Mouse (Mus musculus) CH12.LX (cell line): ENCODE results near the gene Tspan15. TPM values are rescaled to one million over a fixed set of nuclear protein-coding genes. Genes with fewer than 3 reads are reported as not detected.

Experiments used
- DNase-seq: peaks from one replicate; pipeline ENCODE4 v3.0.0-alpha.2; 2013; ENCODE audit errors: extremely low read depth
- H3K27ac ChIP-seq: 2 replicates; pipeline ENCODE4 v1.5.1; 2012; ENCODE audit warnings: low read depth, mild to moderate bottlenecking, control low read depth, moderate library complexity; ENCODE audit not compliant: insufficient read depth
- H3K27me3 ChIP-seq: replicated peaks from 2 replicates; pipeline ENCODE3; 2012; ENCODE audit warnings: inconsistent platforms
- H3K36me3 ChIP-seq, 2 experiments: replicated peaks in 1 of 2; 2 replicates each; pipeline versions ENCODE3 to v1.6.1; 2012; ENCODE audit warnings: inconsistent platforms in 1 of 2, low read length in 1 of 2, mild to moderate bottlenecking in 1 of 2, mixed read lengths in 1 of 2, moderate library complexity in 1 of 2; ENCODE audit not compliant: control insufficient read depth in 1 of 2, insufficient read depth in 1 of 2
- H3K4me1 ChIP-seq, 2 experiments: 2 replicates each; pipeline ENCODE4 v1.6.1; 2012; ENCODE audit warnings: inconsistent platforms in 1 of 2, moderate library complexity in 1 of 2; ENCODE audit not compliant: insufficient read depth in 2 of 2, control insufficient read depth in 1 of 2
- H3K4me2 ChIP-seq: 2 replicates; pipeline ENCODE4 v1.6.1; 2012; ENCODE audit warnings: low read depth, mild to moderate bottlenecking, control low read depth; ENCODE audit not compliant: poor library complexity, insufficient read depth, severe bottlenecking
- H3K4me3 ChIP-seq, 3 experiments: fragments of 150-350 bp in 1 of 3; sonication (generic) in 1 of 3; replicated peaks in 1 of 3; 2 replicates each; pipeline versions ENCODE3 to v1.5.1; 2011 to 2012; ENCODE audit warnings: low read depth in 2 of 3, low read length in 2 of 3, mild to moderate bottlenecking in 2 of 3, moderate library complexity in 2 of 3, control low read depth in 1 of 3, improper control_type of control experiment in 1 of 3, inconsistent platforms in 1 of 3, mixed read lengths in 1 of 3; ENCODE audit not compliant: poor library complexity in 1 of 3
- H3K79me2 ChIP-seq: replicated peaks from 2 replicates; pipeline ENCODE4 v1.6.1; 2012; ENCODE audit warnings: mild to moderate bottlenecking, moderate library complexity; ENCODE audit not compliant: control insufficient read depth, poor library complexity, insufficient read depth, severe bottlenecking; ENCODE audit errors: extremely low read depth
- H3K9ac ChIP-seq: 2 replicates; pipeline ENCODE4 v1.6.1; 2012; ENCODE audit warnings: low read depth, mild to moderate bottlenecking, control low read depth, moderate library complexity; ENCODE audit not compliant: insufficient read depth
- H3K9me3 ChIP-seq: replicated peaks from 2 replicates; pipeline ENCODE3; 2012; ENCODE audit warnings: low read length, inconsistent platforms, mixed read lengths
- CHD1 ChIP-seq: IDR thresholded peaks from 2 replicates; pipeline ENCODE4 v1.6.1; 2012; ENCODE audit warnings: low read depth, low read length, improper control_type of control experiment, inconsistent platforms
- CHD2 ChIP-seq: IDR thresholded peaks from 2 replicates; pipeline ENCODE4 v1.6.1; 2011; ENCODE audit warnings: low read length, improper control_type of control experiment
- CTCF ChIP-seq, 2 experiments: IDR thresholded peaks in 1 of 2; conservative IDR thresholded peaks in 1 of 2; 2 replicates each; pipeline ENCODE4 v1.5.1; 2011 to 2012; ENCODE audit warnings: low read depth in 2 of 2, low read length in 2 of 2, improper control_type of control experiment in 1 of 2, inconsistent platforms in 1 of 2, mild to moderate bottlenecking in 1 of 2, moderate library complexity in 1 of 2
- EP300 ChIP-seq: IDR thresholded peaks from 2 replicates; pipeline ENCODE4 v1.6.1; 2011; ENCODE audit warnings: low read length, improper control_type of control experiment
- ETS1 ChIP-seq: conservative IDR thresholded peaks from 2 replicates; pipeline ENCODE4 v1.6.1; 2012; ENCODE audit warnings: low read depth, mild to moderate bottlenecking, inconsistent platforms, low read length, improper control_type of control experiment, moderate library complexity
- GABPA ChIP-seq: IDR thresholded peaks from 2 replicates; pipeline ENCODE4 v1.6.1; 2012; ENCODE audit warnings: low read depth, low read length, improper control_type of control experiment, inconsistent platforms; ENCODE audit not compliant: insufficient replicate concordance
- HCFC1 ChIP-seq: IDR thresholded peaks from 2 replicates; pipeline ENCODE4 v1.6.1; 2012; ENCODE audit warnings: low read depth, mild to moderate bottlenecking, inconsistent platforms, low read length, improper control_type of control experiment
- IRF4 ChIP-seq: IDR thresholded peaks from 2 replicates; pipeline ENCODE4 v1.6.1; 2014; ENCODE audit warnings: low read depth, mild to moderate bottlenecking, inconsistent platforms, low read length, improper control_type of control experiment
- JUN ChIP-seq: IDR thresholded peaks from 2 replicates; pipeline ENCODE4 v1.6.1; 2011; ENCODE audit warnings: low read depth, mild to moderate bottlenecking, low read length, improper control_type of control experiment, moderate library complexity; ENCODE audit not compliant: insufficient read depth
- JUND ChIP-seq: conservative IDR thresholded peaks from 2 replicates; pipeline ENCODE4 v1.6.1; 2011; ENCODE audit warnings: low read depth, low read length, improper control_type of control experiment
- KAT2A ChIP-seq: IDR thresholded peaks from 2 replicates; pipeline ENCODE4 v1.6.1; 2012; ENCODE audit warnings: low read length, improper control_type of control experiment, inconsistent platforms; ENCODE audit not compliant: insufficient replicate concordance
- MAX ChIP-seq: IDR thresholded peaks from 2 replicates; pipeline ENCODE4 v1.6.1; 2011; ENCODE audit warnings: low read length, improper control_type of control experiment
- MAZ ChIP-seq: IDR thresholded peaks from 2 replicates; pipeline ENCODE4 v1.6.1; 2012; ENCODE audit warnings: low read depth, mild to moderate bottlenecking, inconsistent platforms, low read length, improper control_type of control experiment, moderate library complexity
- MEF2A ChIP-seq: IDR thresholded peaks from 2 replicates; pipeline ENCODE4 v1.6.1; 2014; ENCODE audit warnings: low read depth, mild to moderate bottlenecking, inconsistent platforms, low read length, improper control_type of control experiment, borderline replicate concordance
- MXI1 ChIP-seq: IDR thresholded peaks from 2 replicates; pipeline ENCODE4 v1.6.1; 2011; ENCODE audit warnings: mild to moderate bottlenecking, low read depth, low read length, improper control_type of control experiment
- PAX5 ChIP-seq: IDR thresholded peaks from 2 replicates; pipeline ENCODE4 v1.6.1; 2012; ENCODE audit warnings: low read length, inconsistent platforms, mixed read lengths
- POLR2A ChIP-seq: IDR thresholded peaks from 2 replicates; pipeline ENCODE4 v1.6.1; 2011; ENCODE audit warnings: low read depth, mild to moderate bottlenecking, improper control_type of control experiment, low read length
- POLR2AphosphoS2 ChIP-seq: IDR thresholded peaks from 2 replicates; pipeline ENCODE4 v1.6.1; 2011; ENCODE audit warnings: low read depth, low read length, improper control_type of control experiment
- RAD21 ChIP-seq: IDR thresholded peaks from 2 replicates; pipeline ENCODE4 v1.6.1; 2011; ENCODE audit warnings: low read depth, mild to moderate bottlenecking, low read length, improper control_type of control experiment, moderate library complexity
- RCOR1 ChIP-seq: conservative IDR thresholded peaks from 2 replicates; pipeline ENCODE4 v1.6.1; 2012; ENCODE audit warnings: low read depth, mild to moderate bottlenecking, inconsistent platforms, low read length, improper control_type of control experiment
- SMC3 ChIP-seq: IDR thresholded peaks from 2 replicates; pipeline ENCODE4 v1.6.1; 2011; ENCODE audit warnings: low read depth, low read length, improper control_type of control experiment
- TCF12 ChIP-seq: IDR thresholded peaks from 2 replicates; pipeline ENCODE4 v1.6.1; 2014; ENCODE audit warnings: low read depth, mild to moderate bottlenecking, inconsistent platforms, low read length, improper control_type of control experiment
- USF2 ChIP-seq: conservative IDR thresholded peaks from 2 replicates; pipeline ENCODE4 v1.6.1; 2011; ENCODE audit warnings: low read depth, low read length, improper control_type of control experiment
- ZC3H11A ChIP-seq: IDR thresholded peaks from 2 replicates; pipeline ENCODE4 v1.6.1; 2012; ENCODE audit warnings: low read depth, mild to moderate bottlenecking, inconsistent platforms, low read length, improper control_type of control experiment
- ZKSCAN1 ChIP-seq: IDR thresholded peaks from 2 replicates; pipeline ENCODE4 v1.6.1; 2012; ENCODE audit warnings: low read depth, inconsistent platforms, low read length, improper control_type of control experiment, borderline replicate concordance
- ZMIZ1 ChIP-seq: IDR thresholded peaks from 2 replicates; pipeline ENCODE4 v1.6.1; 2012; ENCODE audit warnings: low read depth, mild to moderate bottlenecking, inconsistent platforms, low read length, improper control_type of control experiment
- dilution Hi-C: fragments of 300-500 bp; cut with MboI; formaldehyde crosslinking; loops from 2 replicates; pipeline ENCODE4 v1.14.3; 2020; ENCODE audit warnings: low sequenced_read_pairs; ENCODE audit not compliant: extremely low pct_unique_long_range_greater_than_20kb, extremely low pct_ligation_motif_present
- in situ Hi-C: fragments of 300-500 bp; cut with MboI; formaldehyde crosslinking; loops from 3 replicates; pipeline ENCODE4 v1.14.3; 2019; ENCODE audit warnings: low sequenced_read_pairs, low pct_ligation_motif_present, low pct_unique_long_range_greater_than_20kb, mixed read lengths
- polyA plus RNA-seq: library from polyadenylated mRNA; unstranded; fragments of >175 nt; gene quantifications from 2 replicates; pipeline ENCODE4 v1.2.1, GENCODE M21; 2012; ENCODE audit warnings: low read depth; ENCODE audit not compliant: insufficient read length
- total RNA-seq, 2 experiments: library from RNA; depleted of rRNA; stranded (reverse); fragments of 300-350 nt in 1 of 2; fragments of >200 nt in 1 of 2; gene quantifications; 2 replicates each; pipeline ENCODE4 v1.2.3; 2012 to 2014

Gene Tspan15
- total and polyA plus RNA-seq, 3 experiments = 0.12 to 0.30 TPM; not detected in 1

DNA sequence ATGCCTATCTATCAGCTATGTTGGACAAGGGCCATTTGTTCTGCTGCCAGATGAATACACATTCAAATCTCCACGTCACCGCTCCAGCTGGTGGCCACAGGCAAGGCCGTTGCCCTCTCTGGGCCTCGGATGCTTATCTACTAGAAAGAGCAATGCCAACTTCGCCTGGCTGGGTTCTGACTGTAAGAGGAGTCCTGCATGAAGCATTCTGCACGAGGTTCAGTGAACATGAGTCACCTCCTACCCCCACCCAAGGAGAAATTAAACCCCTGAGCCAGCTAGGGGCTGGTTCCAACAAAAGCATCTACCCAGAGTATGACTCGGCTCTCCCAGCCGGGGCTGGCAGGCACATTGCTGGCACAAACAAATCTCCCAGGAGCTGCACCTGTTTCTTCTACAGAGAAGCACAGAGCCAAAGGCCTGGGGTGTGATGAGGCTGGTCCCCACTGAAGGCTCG, 38.3 kb downstream of the Tspan15 start:
- H3K4me3 ChIP-seq = no peak overlapping the region
- no peak overlapping the region for H3K27ac ChIP-seq
- H3K36me3 ChIP-seq = no peaks in the 10 kb centered on the region
- no peak for TF ChIP-seq ZC3H11A
- TF ChIP-seq MAX = no peak
- TF ChIP-seq EP300 = no peak
- TF ChIP-seq RCOR1 = no peak
- no peak for TF ChIP-seq MAZ
- no peak for TF ChIP-seq JUN
- no peak for TF ChIP-seq TCF12
- TF ChIP-seq HCFC1 = no peak
- no peak for TF ChIP-seq ZMIZ1
- no peak for TF ChIP-seq CTCF (conservative IDR thresholded peaks at IDR 0.05 in 1 of 2, IDR thresholded peaks at IDR 0.05 in 1 of 2; ENCODE audit: low read depth in 2 of 2, low read length in 2 of 2)
- no peak for TF ChIP-seq CHD1
- no peak for TF ChIP-seq IRF4
- no peak for TF ChIP-seq CHD2
- no peak for TF ChIP-seq POLR2A
- TF ChIP-seq USF2 = no peak
- no peak for TF ChIP-seq MEF2A
- no peak for TF ChIP-seq JUND
- TF ChIP-seq KAT2A = no peak
- TF ChIP-seq RAD21 = no peak
- no peaks in the 10 kb centered on the region for H3K9me3 ChIP-seq
- dilution Hi-C loops (no loop called here), in situ Hi-C loops (no loop called here)
- H3K27me3 ChIP-seq = peaks cover 94% of the 10 kb centered on the region
- H3K4me1 ChIP-seq = peaks cover 0 to 17% of the 10 kb centered on the region in 2 experiments; a peak in 2 of 4 replicates
- H3K79me2 ChIP-seq = no peaks in the 10 kb centered on the region
- no peak for DNase-seq
- no peak overlapping the region for H3K9ac ChIP-seq
- no peak overlapping the region for H3K4me2 ChIP-seq

DNA sequence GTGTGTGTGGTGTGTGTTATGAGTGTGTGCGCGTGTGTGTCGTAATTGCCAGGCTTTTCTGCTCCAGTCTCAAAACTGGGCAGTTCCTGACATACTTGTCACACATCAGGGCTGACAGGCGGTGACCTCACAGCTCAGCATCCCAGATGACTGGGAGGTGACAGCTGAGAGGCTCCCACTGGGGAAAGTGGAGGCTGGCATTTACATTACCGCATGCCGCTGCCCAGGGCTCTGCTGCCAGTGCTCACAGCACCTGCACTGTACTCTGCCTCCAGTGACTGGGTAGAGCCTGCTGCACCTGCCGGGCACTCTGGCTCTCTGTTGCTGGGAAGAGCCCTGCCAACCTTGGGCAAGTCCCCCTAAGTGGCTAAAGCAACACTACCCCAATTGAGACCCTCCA, 40.2 kb downstream of the Tspan15 start:
- no peak overlapping the region for H3K4me3 ChIP-seq
- no peaks in the 10 kb centered on the region for H3K9me3 ChIP-seq
- H3K27me3 ChIP-seq = peaks cover 92% of the 10 kb centered on the region
- H3K36me3 ChIP-seq = no peaks in the 10 kb centered on the region
- no peaks in the 10 kb centered on the region for H3K79me2 ChIP-seq
- TF ChIP-seq SMC3 = no peak
- TF ChIP-seq ZKSCAN1 = no peak
- TF ChIP-seq PAX5 = no peak
- TF ChIP-seq POLR2AphosphoS2 = no peak
- TF ChIP-seq TCF12 = no peak
- no peak for TF ChIP-seq USF2
- TF ChIP-seq GABPA = no peak
- TF ChIP-seq CTCF (conservative IDR thresholded peaks at IDR 0.05 in 1 of 2, IDR thresholded peaks at IDR 0.05 in 1 of 2; ENCODE audit: low read depth in 2 of 2, low read length in 2 of 2) = no peak
- TF ChIP-seq ETS1 = no peak
- no peak for TF ChIP-seq MXI1
- TF ChIP-seq IRF4 = no peak
- TF ChIP-seq MEF2A = no peak
- TF ChIP-seq ZC3H11A = no peak
- TF ChIP-seq EP300 = no peak
- TF ChIP-seq CHD2 = no peak
- TF ChIP-seq KAT2A = no peak
- dilution Hi-C loops = no loop called here
- no peak overlapping the region for H3K9ac ChIP-seq
- H3K27ac ChIP-seq = no peak overlapping the region
- DNase-seq = no peak
- in situ Hi-C loops = no loop called here
- no peak overlapping the region for H3K4me2 ChIP-seq
- peaks cover 0 to 17% of the 10 kb centered on the region in 2 experiments; a peak in 2 of 4 replicates for H3K4me1 ChIP-seq
